Mouse (Mus musculus) neutrophil, adult 5-6 weeks (primary cell): ENCODE measurements at regions not wholly inside any gene's neighbourhood (a gene's known extent, or its start where the extent isn't known, plus 50 kb on each side); places are given as distances from the start of the nearest gene placed in this dataset.

Experiments
- ATAC-seq: fragments of 151-379, 151-347 bp; 2 replicates; pipeline ENCODE4 v1.8.0; 2017; ENCODE audit warnings: mild to moderate bottlenecking, moderate TSS enrichment; ENCODE audit not compliant: insufficient number of reproducible peaks, poor library complexity, low FRiP score, severe bottlenecking; ENCODE audit errors: extremely low read depth

- ATAC-seq: no peak
These were observed 611.9 kb upstream of the Nrp1 start for GRCm38 (mm10) chr8:127746456-127746855.

- ATAC-seq: no peak
These were observed 605.5 kb upstream of the Nrp1 start for GRCm38 (mm10) chr8:127752871-127753270.

GRCm38 (mm10) chr8:127753793-127754565 lies 604.4 kb upstream of the Nrp1 start:
- ATAC-seq: peak; percentile 23; the same call in 1 of the 2 replicates

GRCm38 (mm10) chr8:127757396-127757795 lies 601.0 kb upstream of the Nrp1 start:
- no peak for ATAC-seq

GRCm38 (mm10) chr8:127759906-127760305 lies 598.5 kb upstream of the Nrp1 start:
- no peak for ATAC-seq

GRCm38 (mm10) chr8:127765199-127765598 lies 593.2 kb upstream of the Nrp1 start:
- ATAC-seq: no peak

GRCm38 (mm10) chr8:127768311-127768710 lies 590.1 kb upstream of the Nrp1 start:
- no peak for ATAC-seq

- ATAC-seq: no peak
These were observed 588.8 kb upstream of the Nrp1 start for GRCm38 (mm10) chr8:127769651-127770050.

GRCm38 (mm10) chr8:127771781-127772180 lies 586.6 kb upstream of the Nrp1 start:
- ATAC-seq: no peak

GRCm38 (mm10) chr8:127772415-127772814 lies 586.0 kb upstream of the Nrp1 start:
- no peak for ATAC-seq

- no peak for ATAC-seq
These were observed 585.5 kb upstream of the Nrp1 start for GRCm38 (mm10) chr8:127772917-127773316.

GRCm38 (mm10) chr8:127774642-127775041 lies 583.8 kb upstream of the Nrp1 start:
- no peak for ATAC-seq

- ATAC-seq: no peak
These were observed 583.2 kb upstream of the Nrp1 start for GRCm38 (mm10) chr8:127775160-127775559.

- no peak for ATAC-seq
These were observed 582.7 kb upstream of the Nrp1 start for GRCm38 (mm10) chr8:127775747-127776146.

GRCm38 (mm10) chr8:127778352-127779020 lies 579.9 kb upstream of the Nrp1 start:
- ATAC-seq: no peak

- ATAC-seq: no peak
These were observed 579.2 kb upstream of the Nrp1 start for GRCm38 (mm10) chr8:127779021-127779689.

GRCm38 (mm10) chr8:127780596-127780995 lies 577.8 kb upstream of the Nrp1 start:
- no peak for ATAC-seq

GRCm38 (mm10) chr8:127781011-127781410 lies 577.4 kb upstream of the Nrp1 start:
- ATAC-seq: no peak

GRCm38 (mm10) chr8:127792611-127793010 lies 565.8 kb upstream of the Nrp1 start:
- no peak for ATAC-seq
